Mouse (Mus musculus) heart, embryonic 14.5 days (tissue): ENCODE measurements around the gene Mcur1. TPM values are rescaled to one million over a fixed set of nuclear protein-coding genes. Genes with fewer than 3 reads are reported as not detected.

Experiments
- ATAC-seq: fragments of 200-750 bp; cut with Nextera tagmentation; 2 replicates; pipeline ENCODE4 v1.8.0; 2017; ENCODE audit warnings: low read depth, moderate TSS enrichment; ENCODE audit not compliant: insufficient number of reproducible peaks, insufficient read depth, low FRiP score
- H3K27ac ChIP-seq, 2 experiments: fragments of 200-500 bp in 1 of 2; fragments of 300-500 bp in 1 of 2; sonication (generic) in 1 of 2; replicated peaks in 1 of 2; 2 replicates each; pipeline ENCODE4 v1.5.1; 2012 to 2014; ENCODE audit warnings: low read depth in 2 of 2, low read length in 2 of 2, control low read depth in 1 of 2, mild to moderate bottlenecking in 1 of 2, mixed read lengths in 1 of 2; ENCODE audit not compliant: control insufficient read depth in 1 of 2, insufficient read depth in 1 of 2
- H3K27me3 ChIP-seq: fragments of 300-500 bp; sonication (generic); 2 replicates; pipeline ENCODE4 v1.6.1; 2014; ENCODE audit warnings: mild to moderate bottlenecking, low read length, control low read depth; ENCODE audit not compliant: control insufficient read depth, insufficient read depth
- H3K36me3 ChIP-seq: fragments of 300-500 bp; sonication (generic); 2 replicates; pipeline ENCODE4 v1.6.1; 2014; ENCODE audit warnings: mild to moderate bottlenecking, control low read depth, low read length, mixed read lengths; ENCODE audit not compliant: control insufficient read depth, insufficient read depth
- H3K4me1 ChIP-seq, 2 experiments: fragments of 200-500 bp in 1 of 2; fragments of 300-500 bp in 1 of 2; sonication (generic) in 1 of 2; 2 replicates each; pipeline ENCODE4 v1.6.1; 2012 to 2014; ENCODE audit warnings: low read length in 2 of 2, control low read depth in 1 of 2, mixed read lengths in 1 of 2; ENCODE audit not compliant: control insufficient read depth in 2 of 2, insufficient read depth in 2 of 2
- H3K4me2 ChIP-seq: fragments of 300-500 bp; sonication (generic); 2 replicates; pipeline ENCODE4 v1.6.1; 2014; ENCODE audit warnings: mild to moderate bottlenecking, low read length
- H3K4me3 ChIP-seq, 2 experiments: fragments of 200-500 bp in 1 of 2; fragments of 300-500 bp in 1 of 2; sonication (generic) in 1 of 2; 2 replicates each; pipeline ENCODE4 v1.5.1; 2012 to 2014; ENCODE audit warnings: low read length in 2 of 2, mild to moderate bottlenecking in 2 of 2, control low read depth in 1 of 2, low read depth in 1 of 2, moderate library complexity in 1 of 2; ENCODE audit not compliant: control insufficient read depth in 1 of 2, insufficient read depth in 1 of 2
- H3K9ac ChIP-seq: fragments of 300-500 bp; sonication (generic); 2 replicates; pipeline ENCODE4 v1.6.1; 2014; ENCODE audit warnings: mild to moderate bottlenecking, low read length
- H3K9me3 ChIP-seq: fragments of 300-500 bp; sonication (generic); 2 replicates; pipeline ENCODE4 v1.6.1; 2016; ENCODE audit warnings: low read length, control low read depth; ENCODE audit not compliant: control insufficient read depth
- WGBS: fragments of 180-500 bp; shearing (Covaris S2); extraction: QIAGEN DNeasy Blood & Tissue Kit; methylation state at CpG from one replicate; pipeline ENCODE4 v1.1.7; 2014; 5-methylcytosine and 5-hydroxymethylcytosine counted together
- polyA plus RNA-seq: library from polyadenylated mRNA; unstranded; fragments of >200 nt; fragmentation: Nextera tagmentation; extraction: Ambion mirVana; gene quantifications from 2 replicates; pipeline ENCODE4 v1.2.1, GENCODE M21; 2014

Gene Mcur1
- polyA plus RNA-seq, 1 experiment from 2014 or later, result 21.4 TPM

- 16% methylated on average over 18 of the region's 18 CpGs for WGBS
- no peak overlapping the region for H3K27ac ChIP-seq
- peak overlapping the region; percentile 26 for H3K4me2 ChIP-seq
- H3K4me1 ChIP-seq, result no peaks in the 10 kb centered on the region
- no peak for ATAC-seq
- H3K27me3 ChIP-seq, result 0 out of 2 replicates have a peak, but pooled peaks cover 5% of the 10 kb centered on the region
- H3K4me3 ChIP-seq, result no peak overlapping the region
- H3K9me3 ChIP-seq, result no peaks in the 10 kb centered on the region
- H3K9ac ChIP-seq, result no peak overlapping the region
- no peaks in the 10 kb centered on the region for H3K36me3 ChIP-seq
Measured at GRCm38 (mm10) chr13:43579740-43580139, 19.7 kb upstream of the Mcur1 start.

- 84% methylated on average over 12 of the region's 12 CpGs for WGBS
- no peak overlapping the region for H3K9ac ChIP-seq
- H3K4me2 ChIP-seq, result no peak overlapping the region
- no peak for ATAC-seq
- no peak overlapping the region for H3K4me3 ChIP-seq
- no peaks in the 10 kb centered on the region for H3K9me3 ChIP-seq
- no peaks in the 10 kb centered on the region for H3K4me1 ChIP-seq
- H3K27ac ChIP-seq, result no peak overlapping the region
- H3K27me3 ChIP-seq, result no peaks in the 10 kb centered on the region
- H3K36me3 ChIP-seq, result no peaks in the 10 kb centered on the region
Measured at GRCm38 (mm10) chr13:43577766-43578165, 17.8 kb upstream of the Mcur1 start.

GRCm38 (mm10) chr13:43577254-43577653, 17.3 kb upstream of the Mcur1 start:
- 62% methylated on average over 5 of the region's 5 CpGs for WGBS
- no peaks in the 10 kb centered on the region for H3K27me3 ChIP-seq
- H3K9me3 ChIP-seq, result no peaks in the 10 kb centered on the region
- H3K36me3 ChIP-seq, result no peaks in the 10 kb centered on the region
- H3K4me1 ChIP-seq, result no peaks in the 10 kb centered on the region
- no peak for ATAC-seq
- H3K4me2 ChIP-seq, result no peak overlapping the region
- no peak overlapping the region for H3K4me3 ChIP-seq
- H3K9ac ChIP-seq, result no peak overlapping the region
- H3K27ac ChIP-seq, result no peak overlapping the region

- H3K27me3 ChIP-seq, result no peaks in the 10 kb centered on the region
- peaks cover 4% of the 10 kb centered on the region for H3K9me3 ChIP-seq
- H3K36me3 ChIP-seq, result no peaks in the 10 kb centered on the region
- no peak overlapping the region for H3K9ac ChIP-seq
- WGBS, result 90% methylated on average over 5 of the region's 5 CpGs
- no peak overlapping the region for H3K4me2 ChIP-seq
- ATAC-seq, result no peak
- H3K4me1 ChIP-seq, result no peaks in the 10 kb centered on the region
- H3K27ac ChIP-seq, result no peak overlapping the region
- H3K4me3 ChIP-seq, result no peak overlapping the region
Measured at GRCm38 (mm10) chr13:43575431-43575830, 15.4 kb upstream of the Mcur1 start.

GRCm38 (mm10) chr13:43573979-43574378, 14.0 kb upstream of the Mcur1 start:
- Histone ChIP-seq H3K36me3 (no peaks in the 10 kb centered on the region), H3K27me3 (no peaks in the 10 kb centered on the region), H3K27ac (no peak overlapping the region), H3K4me1 (no peaks in the 10 kb centered on the region), H3K9ac (no peak overlapping the region), H3K4me2 (no peak overlapping the region), H3K9me3 (peaks cover 4% of the 10 kb centered on the region), H3K4me3 (no peak overlapping the region)
- no peak for ATAC-seq
- WGBS, result 59% methylated on average over 2 of the region's 2 CpGs

- H3K9ac ChIP-seq, result no peak overlapping the region
- H3K27ac ChIP-seq, result no peak overlapping the region
- WGBS, result 73% methylated on average over 24 of the region's 25 CpGs
- H3K4me1 ChIP-seq, result no peaks in the 10 kb centered on the region
- H3K27me3 ChIP-seq, result 0 out of 2 replicates have a peak, but pooled peaks cover 3% of the 10 kb centered on the region
- H3K36me3 ChIP-seq, result no peaks in the 10 kb centered on the region
- H3K9me3 ChIP-seq, result peaks cover 4% of the 10 kb centered on the region
- no peak overlapping the region for H3K4me3 ChIP-seq
- H3K4me2 ChIP-seq, result no peak overlapping the region
- no peak for ATAC-seq
Measured at GRCm38 (mm10) chr13:43567141-43567891, 7.3 kb upstream of the Mcur1 start.

GRCm38 (mm10) chr13:43566184-43566583, 6.2 kb upstream of the Mcur1 start:
- no peak for ATAC-seq
- 87% methylated on average over 8 of the region's 8 CpGs for WGBS
- no peak overlapping the region for H3K9ac ChIP-seq
- 0 out of 2 replicates have a peak, but pooled peaks cover 3% of the 10 kb centered on the region for H3K27me3 ChIP-seq
- no peaks in the 10 kb centered on the region for H3K36me3 ChIP-seq
- H3K4me2 ChIP-seq, result no peak overlapping the region
- no peak overlapping the region for H3K27ac ChIP-seq
- H3K4me1 ChIP-seq, result peaks cover 2% of the 10 kb centered on the region in 2 experiments
- H3K9me3 ChIP-seq, result peaks cover 4% of the 10 kb centered on the region
- H3K4me3 ChIP-seq, result no peak overlapping the region

GRCm38 (mm10) chr13:43565346-43565745, 5.4 kb upstream of the Mcur1 start:
- 0 out of 2 replicates have a peak, but pooled peaks cover 3% of the 10 kb centered on the region for H3K27me3 ChIP-seq
- no peak overlapping the region for H3K27ac ChIP-seq
- H3K4me2 ChIP-seq, result no peak overlapping the region
- ATAC-seq, result no peak
- WGBS, result 18% methylated on average over 9 of the region's 9 CpGs
- H3K9ac ChIP-seq, result no peak overlapping the region
- no peaks in the 10 kb centered on the region for H3K9me3 ChIP-seq
- H3K4me3 ChIP-seq, result no peak overlapping the region
- H3K4me1 ChIP-seq, result peaks cover 6 to 8% of the 10 kb centered on the region in 2 experiments
- no peaks in the 10 kb centered on the region for H3K36me3 ChIP-seq
